9 mouse cellular contexts compared by ENCODE assay signal in genomic region chr8:105413391-105413790, GRCm38 (mm10). TPM values are rescaled to one million over a fixed set of nuclear protein-coding genes. Genes with fewer than 3 reads are reported as not detected.
DNase-seq lines count a peak whose midpoint lies in the region; ATAC-seq lines count a peak whose summit lies in the region.
"Had no signal": no experiment of that assay in that cellular context is flagged by ENCODE, and none has a peak within 500 bp of the region (broad histone marks: within the 10 kb centered on the region; RNA-seq: fewer than 3 reads in every experiment).

Gene Kctd19 (minus strand): TSS chr8:105413502.
Gene Lrrc36 (plus strand): TSS chr8:105413571.

- peak; percentile 25 for DNase-seq in T-cell, adult 2 months (ENCODE audit: low spot score)
- peak; percentile 34 for DNase-seq in c-Kit-positive CD71-positive TER-119-negative erythroid progenitor cells, embryonic 14.5 days (ENCODE audit: low read depth)
- DNase-seq in forebrain, embryonic 10.5 days (ENCODE audit: extremely low spot score, low spot score): peak; percentile 68
- peak; percentile 57 to 62 for DNase-seq in heart, postnatal 36 days
- peak; percentile 11 for DNase-seq in large intestine, adult 2 months (ENCODE audit: low read depth, low spot score)
- DNase-seq in left cerebral cortex, adult 9 months (ENCODE audit: low spot score in 2 of 2): no peak

- no peak within 1 kb of the TSS for H3K9ac ChIP-seq in stomach, embryonic 15.5 days

- peak within 1 kb of the TSS; percentile 51 for H3K4me3 ChIP-seq in forebrain, embryonic 10.5 days
- peak within 1 kb of the TSS; percentile 29 for H3K4me3 ChIP-seq in stomach, embryonic 15.5 days (replicated peaks)

- H3K4me2 ChIP-seq in stomach, embryonic 15.5 days: peak within 1 kb of the TSS; percentile 61

- no peaks in the 10 kb centered on the region for H3K9me3 ChIP-seq in forebrain, embryonic 10.5 days
- no peaks in the 10 kb centered on the region for H3K9me3 ChIP-seq in stomach, embryonic 15.5 days

- WGBS in forebrain, embryonic 10.5 days: 1% methylated on average over 33 of the region's 34 CpGs
- 3% methylated on average over 34 of the region's 34 CpGs for WGBS in large intestine, adult 2 months
- 1% methylated on average over 34 of the region's 34 CpGs for WGBS in stomach, embryonic 15.5 days

- peaks cover 40% of the 10 kb centered on the region for H3K27me3 ChIP-seq in forebrain, embryonic 10.5 days (ENCODE audit: poor library complexity, severe bottlenecking)
- peaks cover 21% of the 10 kb centered on the region for H3K27me3 ChIP-seq in stomach, embryonic 15.5 days (replicated peaks)

- no peaks in the 10 kb centered on the region for H3K36me3 ChIP-seq in forebrain, embryonic 10.5 days (replicated peaks)
- H3K36me3 ChIP-seq in stomach, embryonic 15.5 days: no peaks in the 10 kb centered on the region

- ATAC-seq in megakaryocyte-erythroid progenitor cell, adult 5-6 weeks (replicated peaks; ENCODE audit: low FRiP score, low TSS enrichment, poor library complexity, severe bottlenecking): peak; percentile 98
- ATAC-seq in stomach, embryonic 15.5 days (ENCODE audit: insufficient read depth, low FRiP score, low read depth): peak; percentile 72

- H3K27ac ChIP-seq in forebrain, embryonic 10.5 days: no peak within 1 kb of the TSS
- no peak within 1 kb of the TSS for H3K27ac ChIP-seq in stomach, embryonic 15.5 days

- peaks cover 10% of the 10 kb centered on the region for H3K4me1 ChIP-seq in forebrain, embryonic 10.5 days
- peaks cover 6% of the 10 kb centered on the region; the same call in 1 of the 2 replicates for H3K4me1 ChIP-seq in stomach, embryonic 15.5 days

- intact Hi-C loops in heart, postnatal 36 days (cut with DNase I): loop anchor here (2.0 to 5.0 kb wide), 2 partner anchors 39 to 59 kb away; no protein-coding TSS in a partner anchor

RNA-seq across cellular contexts. Expression of gene Kctd19, which starts in this region (rescaled TPM):
- polyA plus RNA-seq in forebrain, embryonic 10.5 days (2016; fragmentation: Nextera tagmentation; extraction: Ambion mirVana): not detected in 2 replicates
- under 1 TPM; 0.24 to 0.53 TPM for total RNA-seq in heart, postnatal 36 days (2021)
- 0.07 TPM in 1 of 2 replicates, not detected in the other for polyA plus RNA-seq in large intestine, adult 2 months (2012; rRNA removed)
- total RNA-seq in megakaryocyte-erythroid progenitor cell, adult 5-6 weeks (2014; fragmentation: Nextera tagmentation): not detected in 2 replicates
- not detected in 2 replicates for total RNA-seq in megakaryocyte-erythroid progenitor cell, adult 5-6 weeks (2017)
- not detected in 2 replicates for polyA plus RNA-seq in stomach, embryonic 15.5 days (2015; fragmentation: Nextera tagmentation; extraction: Ambion mirVana)
- polyA plus RNA-seq: frontal cortex, adult 2 months had no signal

RNA-seq across cellular contexts. Expression of gene Lrrc36, which starts in this region (rescaled TPM):
- polyA plus RNA-seq in forebrain, embryonic 10.5 days (2016; fragmentation: Nextera tagmentation; extraction: Ambion mirVana): 0.36 and 0.93 TPM in 2 replicates
- under 1 TPM; 0.41 to 0.56 TPM for total RNA-seq in heart, postnatal 36 days (2021)
- polyA plus RNA-seq in large intestine, adult 2 months (2012; rRNA removed): 0.12 and 0.25 TPM in 2 replicates
- 0.61 and 1.5 TPM in 2 replicates for total RNA-seq in megakaryocyte-erythroid progenitor cell, adult 5-6 weeks (2014; fragmentation: Nextera tagmentation)
- total RNA-seq in megakaryocyte-erythroid progenitor cell, adult 5-6 weeks (2017): 0.46 TPM in 1 of 2 replicates, not detected in the other
- 0.09 TPM in 1 of 2 replicates, not detected in the other for polyA plus RNA-seq in stomach, embryonic 15.5 days (2015; fragmentation: Nextera tagmentation; extraction: Ambion mirVana)

Comparison
In these comparisons a context has a peak if more than half of its experiments do, and no peak if none do; other contexts are left out.
1. Peak in DNase-seq and H3K4me3 ChIP-seq in forebrain, embryonic 10.5 days; RNA of the genes that start here not detected or under 1 TPM.
2. Peak in DNase-seq in heart, postnatal 36 days; RNA of the genes that start here not detected or under 1 TPM.
3. Peak in DNase-seq in large intestine, adult 2 months; RNA of the genes that start here not detected or under 1 TPM.
4. Peak in ATAC-seq, H3K4me3 ChIP-seq and H3K4me2 ChIP-seq in stomach, embryonic 15.5 days; RNA of the genes that start here not detected or under 1 TPM.
5. DNase-seq: peak in T-cell, adult 2 months (single experiment) and c-Kit-positive CD71-positive TER-119-negative erythroid progenitor cells, embryonic 14.5 days (single experiment); none in left cerebral cortex, adult 9 months (0 of 2).